Mouse (Mus musculus): ENCODE results near the gene Mecom. TPM values are rescaled to one million over a fixed set of nuclear protein-coding genes. Genes with fewer than 3 reads are reported as not detected.
"Not testable (repeated sequence)": the region's sequence is repeated elsewhere in the genome, so short reads cannot be mapped to it uniquely, and the experiment has no call there.

Mecom gene
- polyA plus RNA-seq, 1 experiment: 74.4 TPM

DNA sequence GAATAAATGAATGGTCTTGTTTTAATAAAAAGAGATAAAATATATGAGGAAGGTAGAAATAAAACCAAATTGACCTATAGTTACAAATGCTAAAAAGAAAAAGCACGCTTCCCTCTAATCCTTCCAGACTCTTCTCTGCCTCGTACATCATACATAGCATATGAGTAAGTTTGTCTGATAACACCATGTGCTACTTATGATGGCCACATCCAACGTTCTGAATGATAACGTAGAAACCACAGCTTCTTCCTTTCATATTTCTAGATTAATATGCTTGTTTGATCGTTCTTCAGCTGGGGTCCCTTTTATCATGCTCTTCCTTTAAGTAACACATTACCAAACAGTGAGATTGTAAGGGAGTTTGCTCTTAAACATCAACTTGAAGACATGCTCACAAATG lies 310.3 kb downstream of the Mecom start:
- no peak overlapping the region for H3K27ac ChIP-seq (ENCODE audit: insufficient read depth, low read length)
- no peak overlapping the region for H3K4me3 ChIP-seq (ENCODE audit: insufficient read depth, low read length)
- no peak for TF ChIP-seq POLR2A (IDR thresholded peaks at IDR 0.05; ENCODE audit: low read depth, low read length)
- no peak for TF ChIP-seq CTCF (IDR thresholded peaks at IDR 0.05; ENCODE audit: borderline replicate concordance, insufficient read depth, low read length)
- no peaks in the 10 kb centered on the region for H3K4me1 ChIP-seq (ENCODE audit: control insufficient read depth, insufficient read depth, low read length)

GRCm38 (mm10) chr3:30234018-30234417 lies 313.8 kb downstream of the Mecom start:
- Histone ChIP-seq H3K27ac (ENCODE audit: insufficient read depth, low read length) (no peak overlapping the region), H3K4me1 (ENCODE audit: control insufficient read depth, insufficient read depth, low read length) (no peaks in the 10 kb centered on the region), H3K4me3 (ENCODE audit: insufficient read depth, low read length) (no peak overlapping the region)
- TF ChIP-seq POLR2A (IDR thresholded peaks at IDR 0.05; ENCODE audit: low read depth, low read length) (no peak), CTCF (IDR thresholded peaks at IDR 0.05; ENCODE audit: borderline replicate concordance, insufficient read depth, low read length) (no peak)

GRCm38 (mm10) chr3:30227964-30228670 lies 319.7 kb downstream of the Mecom start:
- H3K4me1 ChIP-seq (ENCODE audit: control insufficient read depth, insufficient read depth, low read length): no peaks in the 10 kb centered on the region
- no peak overlapping the region for H3K27ac ChIP-seq (ENCODE audit: insufficient read depth, low read length)
- no peak for TF ChIP-seq CTCF (IDR thresholded peaks at IDR 0.05; ENCODE audit: borderline replicate concordance, insufficient read depth, low read length)
- no peak overlapping the region for H3K4me3 ChIP-seq (ENCODE audit: insufficient read depth, low read length)

- no peaks in the 10 kb centered on the region for H3K4me1 ChIP-seq (ENCODE audit: control insufficient read depth, insufficient read depth, low read length)
- no peak overlapping the region for H3K27ac ChIP-seq (ENCODE audit: insufficient read depth, low read length)
- H3K4me3 ChIP-seq (ENCODE audit: insufficient read depth, low read length): no peak overlapping the region
- no peak for TF ChIP-seq CTCF (IDR thresholded peaks at IDR 0.05; ENCODE audit: borderline replicate concordance, insufficient read depth, low read length)
- TF ChIP-seq POLR2A (IDR thresholded peaks at IDR 0.05; ENCODE audit: low read depth, low read length): no peak
Measured at GRCm38 (mm10) chr3:30226928-30227370, 320.9 kb downstream of the Mecom start.

- not testable (repeated sequence) for H3K27ac ChIP-seq (ENCODE audit: insufficient read depth, low read length); H3K4me3 ChIP-seq (ENCODE audit: insufficient read depth, low read length); H3K4me1 ChIP-seq (ENCODE audit: control insufficient read depth, insufficient read depth, low read length)
Measured at GRCm38 (mm10) chr3:30225200-30225599, 322.6 kb downstream of the Mecom start.

DNA sequence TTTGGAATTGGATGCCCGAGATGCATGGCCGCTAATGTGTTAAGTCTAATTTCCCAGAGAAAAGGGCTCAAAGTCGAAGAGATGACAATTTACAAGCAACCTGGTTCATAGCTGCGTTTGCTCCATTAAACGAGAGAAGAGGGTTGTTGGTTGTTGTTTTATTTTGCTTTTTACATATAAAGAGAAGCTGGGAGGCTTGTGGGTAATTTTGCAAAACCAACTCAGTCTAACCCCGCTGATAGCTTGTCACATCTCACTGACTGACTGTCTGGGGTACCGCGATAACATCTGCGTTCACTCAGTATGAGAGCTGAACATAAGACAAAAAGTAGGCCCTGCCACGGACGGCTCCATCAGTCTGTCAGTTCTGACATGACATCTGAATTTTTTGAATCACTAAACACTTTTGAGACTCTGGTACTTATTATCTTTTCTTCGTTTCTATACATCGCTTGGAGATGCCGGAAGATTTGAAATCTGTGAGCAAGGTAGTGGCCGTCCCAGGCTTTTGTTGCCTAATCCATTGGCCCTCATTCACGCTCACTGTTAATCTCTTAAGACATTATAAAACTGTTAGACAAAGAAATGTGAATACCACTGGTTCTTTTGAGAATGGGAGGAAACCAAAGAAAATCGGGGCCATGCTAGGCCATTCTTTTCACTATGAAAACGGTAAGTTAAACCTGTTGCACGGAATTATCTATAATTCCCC lies 327.0 kb downstream of the Mecom start:
- Histone ChIP-seq H3K4me3 (ENCODE audit: insufficient read depth, low read length) (no peak overlapping the region), H3K27ac (ENCODE audit: insufficient read depth, low read length) (peak overlapping the region; percentile 1; the same call in 1 of the 2 replicates), H3K4me1 (ENCODE audit: control insufficient read depth, insufficient read depth, low read length) (no peaks in the 10 kb centered on the region)
- TF ChIP-seq CTCF (IDR thresholded peaks at IDR 0.05; ENCODE audit: borderline replicate concordance, insufficient read depth, low read length): no peak
- no peak for TF ChIP-seq POLR2A (IDR thresholded peaks at IDR 0.05; ENCODE audit: low read depth, low read length)

- H3K4me3 ChIP-seq (ENCODE audit: insufficient read depth, low read length): no peak overlapping the region
- no peaks in the 10 kb centered on the region; the same call in 1 of the 2 replicates for H3K4me1 ChIP-seq (ENCODE audit: control insufficient read depth, insufficient read depth, low read length)
- TF ChIP-seq CTCF (IDR thresholded peaks at IDR 0.05; ENCODE audit: borderline replicate concordance, insufficient read depth, low read length) (no peak), POLR2A (IDR thresholded peaks at IDR 0.05; ENCODE audit: low read depth, low read length) (no peak)
- H3K27ac ChIP-seq (ENCODE audit: insufficient read depth, low read length): no peak overlapping the region
Measured at GRCm38 (mm10) chr3:30219891-30220290, 327.9 kb downstream of the Mecom start.

GRCm38 (mm10) chr3:30219190-30219884 lies 328.5 kb downstream of the Mecom start:
- peak overlapping the region; percentile 10 for H3K4me3 ChIP-seq (ENCODE audit: insufficient read depth, low read length)
- H3K4me1 ChIP-seq (ENCODE audit: control insufficient read depth, insufficient read depth, low read length): no peaks in the 10 kb centered on the region; the same call in 1 of the 2 replicates
- no peak for TF ChIP-seq POLR2A (IDR thresholded peaks at IDR 0.05; ENCODE audit: low read depth, low read length)
- TF ChIP-seq CTCF (IDR thresholded peaks at IDR 0.05; ENCODE audit: borderline replicate concordance, insufficient read depth, low read length): no peak
- H3K27ac ChIP-seq (ENCODE audit: insufficient read depth, low read length): no peak overlapping the region; the same call in 1 of the 2 replicates

- no peak for TF ChIP-seq POLR2A (IDR thresholded peaks at IDR 0.05; ENCODE audit: low read depth, low read length)
- no peak for TF ChIP-seq CTCF (IDR thresholded peaks at IDR 0.05; ENCODE audit: borderline replicate concordance, insufficient read depth, low read length)
- H3K27ac ChIP-seq (ENCODE audit: insufficient read depth, low read length): no peak overlapping the region
- no peak overlapping the region for H3K4me3 ChIP-seq (ENCODE audit: insufficient read depth, low read length)
- H3K4me1 ChIP-seq (ENCODE audit: control insufficient read depth, insufficient read depth, low read length): peaks cover 3% of the 10 kb centered on the region; the same call in 1 of the 2 replicates
Measured at GRCm38 (mm10) chr3:30214607-30215006, 333.2 kb downstream of the Mecom start.
